Mouse (Mus musculus) heart, adult 2 months (tissue): ENCODE measurements around the gene Exoc3l2. TPM values are rescaled to one million over a fixed set of nuclear protein-coding genes. Genes with fewer than 3 reads are reported as not detected.

Experiments
- DNase-seq, 2 experiments: peaks; one replicate each; pipeline ENCODE4 v3.0.0; 2021
- H3K27ac ChIP-seq: fragments of 200-600 bp; 2 replicates; pipeline ENCODE4 v1.8.1; 2022
- H3K27me3 ChIP-seq: fragments of 200-500 bp; 2 replicates; pipeline ENCODE4 v1.6.1; 2012; ENCODE audit warnings: mild to moderate bottlenecking, low read length, inconsistent platforms, mixed read lengths; ENCODE audit not compliant: control insufficient read depth, insufficient read depth
- H3K36me3 ChIP-seq: fragments of 200-500 bp; 2 replicates; pipeline ENCODE4 v1.6.1; 2012; ENCODE audit warnings: low read length, inconsistent platforms; ENCODE audit not compliant: control insufficient read depth, insufficient read depth
- H3K4me1 ChIP-seq: fragments of 200-500 bp; 2 replicates; pipeline ENCODE4 v1.6.1; 2011; ENCODE audit warnings: low read length; ENCODE audit not compliant: control insufficient read depth, insufficient read depth
- H3K4me3 ChIP-seq: fragments of 200-600 bp; 2 replicates; pipeline ENCODE4 v1.8.1; 2022
- H3K79me2 ChIP-seq: fragments of 200-500 bp; replicated peaks from 2 replicates; pipeline ENCODE4 v1.6.1; 2012; ENCODE audit warnings: mild to moderate bottlenecking, inconsistent platforms, low read length, moderate library complexity, mixed read lengths; ENCODE audit not compliant: control insufficient read depth, insufficient read depth
- H3K9ac ChIP-seq: fragments of 200-500 bp; 2 replicates; pipeline ENCODE4 v1.6.1; 2012; ENCODE audit warnings: low read depth, mild to moderate bottlenecking, control low read depth, inconsistent platforms, low read length, mixed read lengths
- CTCF ChIP-seq: fragments of 200-600 bp; IDR thresholded peaks from 2 replicates; pipeline ENCODE4 v1.8.1; 2022; ENCODE audit warnings: antibody characterized with exemption, mild to moderate bottlenecking, moderate library complexity
- EP300 ChIP-seq: fragments of 200-500 bp; IDR thresholded peaks from 2 replicates; pipeline ENCODE4 v1.6.1; 2011; ENCODE audit warnings: low read depth, low read length, control low read depth; ENCODE audit not compliant: insufficient read depth
- POLR2A ChIP-seq: fragments of 200-500 bp; IDR thresholded peaks from 2 replicates; pipeline ENCODE4 v1.6.1; 2011; ENCODE audit warnings: mild to moderate bottlenecking, low read depth, low read length, control low read depth; ENCODE audit not compliant: insufficient read depth
- WGBS: fragments of 180-500 bp; shearing (Covaris S2); methylation state at CpG from one replicate; pipeline ENCODE4 v1.1.7; 2018; 5-methylcytosine and 5-hydroxymethylcytosine counted together
- intact Hi-C: fragments of 180-260 bp; cut with DNase I; formaldehyde crosslinking; loops from one replicate; pipeline ENCODE4 v1.15.1; 2025
- polyA plus RNA-seq: library from polyadenylated mRNA; depleted of rRNA; stranded (reverse); fragments of >200 nt; gene quantifications from 2 replicates; pipeline ENCODE4 v1.2.3, GENCODE M21; 2012
- total RNA-seq, 2 experiments: library from RNA; stranded (reverse); gene quantifications; 2 replicates each; pipeline ENCODE4 v1.2.3; 2021

Exoc3l2 gene
- total and polyA plus RNA-seq, 3 experiments, result 0.80 to 1.5 (median 1.2) TPM

DNA sequence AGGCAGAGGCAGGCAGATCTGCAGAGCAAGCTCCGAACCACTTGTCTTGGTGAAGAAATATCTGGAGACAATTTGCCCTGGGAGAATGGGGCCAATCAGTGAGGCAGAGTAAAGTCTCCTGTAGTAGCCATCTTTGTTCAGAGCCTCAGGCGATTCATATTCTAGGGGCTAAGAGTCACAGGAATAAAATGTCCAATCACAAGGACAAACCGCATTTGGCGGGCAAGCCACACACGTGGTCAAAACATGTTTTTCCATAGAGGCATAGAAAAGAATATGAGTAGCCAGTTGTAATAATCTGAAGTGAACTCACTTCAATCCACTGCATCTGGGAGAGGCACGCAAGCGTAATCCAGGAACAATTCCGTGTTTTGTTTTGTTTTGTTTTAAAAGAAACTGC is 20.1 kb downstream of the Exoc3l2 start:
- no peaks in the 10 kb centered on the region for H3K79me2 ChIP-seq
- no peak overlapping the region for H3K4me3 ChIP-seq
- intact Hi-C loops, result no loop called here
- 80% methylated on average over 8 of the region's 8 CpGs for WGBS
- TF ChIP-seq CTCF (no peak), EP300 (no peak), POLR2A (no peak)
- no peaks in the 10 kb centered on the region for H3K4me1 ChIP-seq
- DNase-seq, result no peak
- no peaks in the 10 kb centered on the region; the same call in 1 of the 2 replicates for H3K27me3 ChIP-seq
- no peak overlapping the region for H3K9ac ChIP-seq
- H3K36me3 ChIP-seq, result no peaks in the 10 kb centered on the region
- no peak overlapping the region for H3K27ac ChIP-seq

DNA sequence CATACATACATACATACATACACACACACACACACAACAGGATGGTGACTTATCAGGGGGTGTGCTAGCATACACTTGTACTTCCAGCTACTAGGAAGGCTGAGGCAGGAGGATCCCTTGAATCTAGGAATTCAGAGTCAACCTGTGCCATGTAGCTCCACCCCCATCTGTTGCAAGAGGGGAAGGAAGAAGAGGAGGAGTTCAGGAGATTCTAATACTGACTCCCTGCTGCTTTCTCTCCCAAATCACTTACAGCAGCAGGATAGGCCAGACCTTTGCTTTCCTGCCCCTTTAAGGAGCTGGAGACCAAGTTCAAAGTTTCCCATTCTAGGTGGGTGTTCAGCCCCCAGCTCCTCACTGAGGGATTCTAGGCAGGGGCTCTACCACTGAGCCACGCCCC is 22.4 kb downstream of the Exoc3l2 start:
- no peak overlapping the region for H3K9ac ChIP-seq
- TF ChIP-seq EP300 (no peak), POLR2A (no peak), CTCF (no peak)
- DNase-seq, result no peak
- intact Hi-C loops, result no loop called here
- no peaks in the 10 kb centered on the region for H3K36me3 ChIP-seq
- no peaks in the 10 kb centered on the region for H3K79me2 ChIP-seq
- no peak overlapping the region for H3K27ac ChIP-seq
- H3K4me1 ChIP-seq, result no peaks in the 10 kb centered on the region
- H3K4me3 ChIP-seq, result no peak overlapping the region
- WGBS, result 87% methylated on average over 1 of the region's 1 CpGs
- H3K27me3 ChIP-seq, result no peaks in the 10 kb centered on the region; the same call in 1 of the 2 replicates

DNA sequence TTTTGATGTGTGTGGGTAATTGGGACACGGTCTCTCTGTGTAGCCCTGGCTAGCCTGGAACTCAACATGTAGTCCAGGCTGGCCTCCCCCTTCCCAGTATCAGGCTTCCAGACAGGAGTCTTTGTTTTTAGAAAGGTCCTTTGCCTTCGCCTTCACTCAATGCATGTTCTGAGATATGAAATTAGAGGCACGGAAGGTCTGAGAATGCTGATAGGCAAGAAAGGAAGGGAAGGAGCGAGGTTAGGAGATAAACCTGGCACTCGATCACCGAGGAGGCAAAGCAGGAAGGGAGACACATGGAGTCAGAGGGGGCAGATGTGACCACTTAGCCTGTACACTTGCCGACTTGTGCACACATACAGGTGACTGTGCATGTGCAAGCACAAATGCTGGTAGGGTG is 23.4 kb downstream of the Exoc3l2 start:
- no peaks in the 10 kb centered on the region; the same call in 1 of the 2 replicates for H3K27me3 ChIP-seq
- no peaks in the 10 kb centered on the region for H3K36me3 ChIP-seq
- DNase-seq, result no peak
- peaks cover 2% of the 10 kb centered on the region; the same call in 1 of the 2 replicates for H3K4me1 ChIP-seq
- H3K27ac ChIP-seq, result no peak overlapping the region
- WGBS, result 67% methylated on average over 7 of the region's 7 CpGs
- H3K9ac ChIP-seq, result no peak overlapping the region
- no peaks in the 10 kb centered on the region for H3K79me2 ChIP-seq
- intact Hi-C loops, result no loop called here
- H3K4me3 ChIP-seq, result no peak overlapping the region
- TF ChIP-seq CTCF (no peak), EP300 (no peak), POLR2A (no peak)

DNA sequence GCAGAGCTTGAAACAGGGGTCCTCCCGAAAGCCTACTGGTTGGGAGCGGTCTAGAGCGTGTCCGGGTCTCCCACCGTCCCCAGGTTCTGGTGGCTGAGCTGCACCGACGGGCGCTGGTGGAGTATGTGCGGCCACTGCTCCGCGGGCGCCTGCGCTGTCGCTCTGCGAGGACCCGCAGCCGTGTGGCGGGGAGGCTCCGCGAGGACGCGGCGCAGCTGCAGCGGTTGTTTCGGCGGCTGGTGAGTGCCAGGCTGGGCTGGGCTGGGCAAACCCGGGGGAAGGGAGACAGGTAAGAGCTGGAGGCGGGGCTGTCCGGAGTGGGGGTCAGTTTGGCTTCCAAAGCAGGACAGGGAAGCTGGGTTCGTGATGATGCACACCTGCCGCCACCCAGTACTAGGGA is 26.4 kb downstream of the Exoc3l2 start:
- intact Hi-C loops, result no loop called here
- no peaks in the 10 kb centered on the region; the same call in 1 of the 2 replicates for H3K27me3 ChIP-seq
- H3K4me3 ChIP-seq, result no peak overlapping the region
- no peak for DNase-seq
- no peaks in the 10 kb centered on the region for H3K79me2 ChIP-seq
- WGBS, result 50% methylated on average over 31 of the region's 31 CpGs
- TF ChIP-seq CTCF (no peak), EP300 (no peak), POLR2A (no peak)
- H3K27ac ChIP-seq, result no peak overlapping the region
- peaks cover 2% of the 10 kb centered on the region; the same call in 1 of the 2 replicates for H3K4me1 ChIP-seq
- H3K9ac ChIP-seq, result no peak overlapping the region
- H3K36me3 ChIP-seq, result no peaks in the 10 kb centered on the region

DNA sequence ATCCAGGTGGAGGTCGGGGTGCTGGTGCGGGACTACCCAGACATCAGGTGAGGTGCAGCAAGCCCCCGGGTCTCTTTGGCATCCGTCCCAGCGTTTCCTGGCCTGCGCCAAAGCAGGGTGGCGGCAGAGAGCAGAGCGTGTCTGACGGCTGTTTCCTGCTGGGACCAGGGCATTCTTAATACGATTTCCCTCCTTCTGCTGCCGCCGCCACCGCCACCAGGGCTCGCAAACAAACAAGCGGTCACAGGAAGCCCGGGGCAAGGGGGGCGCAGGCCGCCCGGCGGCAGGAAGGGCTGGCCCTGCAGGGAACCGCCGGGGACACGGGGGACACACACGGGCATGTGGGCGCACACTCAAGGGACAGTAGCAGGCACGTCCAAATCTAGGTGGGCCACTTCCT is 28.6 kb downstream of the Exoc3l2 start:
- no peaks in the 10 kb centered on the region for H3K36me3 ChIP-seq
- no peaks in the 10 kb centered on the region for H3K79me2 ChIP-seq
- H3K4me3 ChIP-seq, result peak overlapping the region; percentile 15; the same call in 1 of the 2 replicates
- DNase-seq, result peak; percentile 61 to 63
- peak overlapping the region; percentile 40; the same call in 1 of the 2 replicates for H3K9ac ChIP-seq
- H3K27me3 ChIP-seq, result no peaks in the 10 kb centered on the region; the same call in 1 of the 2 replicates
- 5% methylated on average over 26 of the region's 26 CpGs for WGBS
- peaks cover 2% of the 10 kb centered on the region; the same call in 1 of the 2 replicates for H3K4me1 ChIP-seq
- intact Hi-C loops, result no loop called here
- TF ChIP-seq POLR2A (no peak), CTCF (peak; percentile 55), EP300 (no peak)
- H3K27ac ChIP-seq, result peak overlapping the region; percentile 32

DNA sequence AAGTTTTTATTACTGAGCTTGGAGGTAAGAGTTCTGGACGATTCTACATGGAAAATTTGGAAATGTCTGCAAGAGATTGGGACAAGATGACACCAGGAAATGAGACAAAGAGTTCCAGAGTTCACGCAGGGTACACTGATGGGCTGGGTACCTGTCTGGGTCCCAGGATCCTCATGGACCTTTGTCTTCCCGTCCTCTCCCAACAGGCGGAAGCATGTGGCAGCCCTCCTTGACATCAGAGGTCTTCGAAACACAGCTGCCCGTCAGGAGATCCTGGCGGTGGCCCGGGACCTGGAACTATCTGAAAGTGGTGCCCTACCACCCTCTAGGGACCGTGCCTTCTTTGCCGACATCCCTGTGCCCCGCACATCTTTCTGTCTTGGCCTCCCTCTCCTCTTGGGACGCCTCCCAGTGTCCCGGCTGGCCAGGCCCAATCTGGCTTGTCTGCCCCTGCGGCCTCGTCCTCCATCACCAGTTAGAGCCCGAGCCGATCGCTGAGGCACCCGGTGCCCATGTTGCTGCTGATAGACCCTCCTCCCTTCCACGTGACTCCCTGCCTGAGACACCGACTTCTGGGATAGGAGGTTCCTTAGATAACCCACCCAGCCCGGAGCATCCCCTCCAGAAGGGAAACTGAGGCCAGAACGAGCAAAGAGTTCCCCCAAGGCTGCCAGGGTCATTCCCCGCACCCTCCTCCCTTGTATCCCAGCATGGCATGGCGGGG is 31.8 kb downstream of the Exoc3l2 start:
- intact Hi-C loops, result no loop called here
- Histone ChIP-seq H3K79me2 (no peaks in the 10 kb centered on the region), H3K9ac (no peak overlapping the region), H3K4me3 (no peak overlapping the region), H3K4me1 (peaks cover 2% of the 10 kb centered on the region; the same call in 1 of the 2 replicates), H3K27ac (no peak overlapping the region), H3K27me3 (no peaks in the 10 kb centered on the region), H3K36me3 (no peaks in the 10 kb centered on the region)
- WGBS, result 69% methylated on average over 25 of the region's 25 CpGs
- no peak for DNase-seq
- TF ChIP-seq POLR2A, result no peak
- TF ChIP-seq CTCF, result no peak
- TF ChIP-seq EP300, result no peak
